Mouse (Mus musculus): ENCODE measurements around the gene Mmel1. TPM values are rescaled to one million over a fixed set of nuclear protein-coding genes. Genes with fewer than 3 reads are reported as not detected.
A peak's percentile ranks its signal among the peaks of the same experiment; 100 is the strongest.

Mmel1 gene
- polyA plus RNA-seq, 1 experiment from 2014 or later, result 0.23 TPM

DNA sequence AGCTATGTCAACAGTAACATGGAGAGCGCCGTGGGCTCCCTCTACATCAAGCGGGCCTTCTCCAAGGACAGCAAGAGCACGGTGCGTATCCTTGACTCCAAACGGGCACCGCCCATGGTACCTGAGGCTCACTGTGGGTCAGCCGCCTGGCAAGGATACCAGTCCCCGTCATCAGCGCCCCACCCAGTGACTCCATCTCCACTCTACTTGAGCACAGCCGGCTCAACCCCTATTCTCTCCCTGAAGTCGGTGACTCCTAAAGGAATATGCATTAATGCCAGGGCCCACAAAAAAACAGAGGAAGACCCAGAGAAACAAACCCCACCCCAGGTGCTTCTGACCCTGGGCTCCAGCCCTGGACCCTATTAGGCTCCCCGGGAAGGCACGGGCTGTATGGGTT is 21.5 kb downstream of the Mmel1 start:
- no peaks in the 10 kb centered on the region for H3K9me3 ChIP-seq
- H3K27ac ChIP-seq, result no peak overlapping the region
- no peaks in the 10 kb centered on the region for H3K27me3 ChIP-seq
- H3K9ac ChIP-seq, result no peak overlapping the region
- H3K4me3 ChIP-seq, result no peak overlapping the region
- no peak for ATAC-seq (ENCODE audit: insufficient number of reproducible peaks, low FRiP score, low TSS enrichment, low read depth)
- WGBS, result 84% methylated on average over 14 of the region's 14 CpGs
- no peak overlapping the region for H3K4me2 ChIP-seq
- H3K4me1 ChIP-seq, result no peaks in the 10 kb centered on the region
- H3K36me3 ChIP-seq, result no peaks in the 10 kb centered on the region

DNA sequence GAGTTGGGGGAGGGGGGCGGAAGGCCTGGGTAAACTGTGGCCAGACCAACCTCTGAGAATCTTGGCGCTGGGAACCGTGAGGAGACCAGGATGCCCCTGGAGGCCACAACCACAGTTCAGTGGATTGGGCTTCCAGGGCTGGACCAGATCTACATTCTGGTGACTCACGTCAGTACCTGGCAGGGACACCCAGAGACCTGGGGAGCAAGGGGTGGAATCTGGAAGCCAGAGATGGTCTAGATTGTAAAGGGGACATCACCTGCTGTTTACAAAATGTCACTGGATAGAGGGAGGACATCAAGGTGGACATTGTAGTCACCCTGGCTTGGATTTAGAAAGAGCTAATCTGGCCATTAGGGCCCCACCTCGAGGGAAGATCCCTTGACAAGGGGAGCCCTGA is 26.2 kb downstream of the Mmel1 start:
- H3K27ac ChIP-seq, result no peak overlapping the region
- H3K9ac ChIP-seq, result no peak overlapping the region
- H3K4me3 ChIP-seq, result no peak overlapping the region
- no peak overlapping the region for H3K4me2 ChIP-seq
- 0 out of 2 replicates have a peak, but pooled peaks cover 6% of the 10 kb centered on the region for H3K36me3 ChIP-seq
- H3K9me3 ChIP-seq, result no peaks in the 10 kb centered on the region
- ATAC-seq (ENCODE audit: insufficient number of reproducible peaks, low FRiP score, low TSS enrichment, low read depth), result no peak
- 72% methylated on average over 5 of the region's 5 CpGs for WGBS
- no peaks in the 10 kb centered on the region for H3K27me3 ChIP-seq
- peaks cover 23% of the 10 kb centered on the region for H3K4me1 ChIP-seq

GRCm38 (mm10) chr4:154897676-154898465 is 28.5 kb downstream of the Mmel1 start:
- no peak for ATAC-seq (ENCODE audit: insufficient number of reproducible peaks, low FRiP score, low TSS enrichment, low read depth)
- H3K36me3 ChIP-seq, result 0 out of 2 replicates have a peak, but pooled peaks cover 6% of the 10 kb centered on the region
- H3K27ac ChIP-seq, result peak overlapping the region; percentile 77; the same call in 1 of the 2 replicates
- H3K9ac ChIP-seq, result peak overlapping the region; percentile 64
- H3K4me3 ChIP-seq, result peak overlapping the region; percentile 60
- H3K27me3 ChIP-seq, result no peaks in the 10 kb centered on the region
- 62% methylated on average over 6 of the region's 6 CpGs for WGBS
- H3K4me1 ChIP-seq, result peaks cover 23% of the 10 kb centered on the region
- no peaks in the 10 kb centered on the region for H3K9me3 ChIP-seq
- peak overlapping the region; percentile 92 for H3K4me2 ChIP-seq

GRCm38 (mm10) chr4:154898506-154899446 is 29.4 kb downstream of the Mmel1 start, which contains the start of gene Fam213b:
Gene Fam213b, minus strand, starts transcription at chr4:154899135.
- H3K4me3 ChIP-seq, result peak within 1 kb of the TSS; percentile 60
- H3K9ac ChIP-seq, result peak within 1 kb of the TSS; percentile 64
- H3K4me1 ChIP-seq, result peaks cover 23% of the 10 kb centered on the region
- H3K4me2 ChIP-seq, result peak within 1 kb of the TSS; percentile 92
- H3K9me3 ChIP-seq, result no peaks in the 10 kb centered on the region
- H3K27ac ChIP-seq, result peak within 1 kb of the TSS; percentile 77
- no peaks in the 10 kb centered on the region for H3K27me3 ChIP-seq
- ATAC-seq (ENCODE audit: insufficient number of reproducible peaks, low FRiP score, low TSS enrichment, low read depth), result peak; percentile 95
- H3K36me3 ChIP-seq, result 0 out of 2 replicates have a peak, but pooled peaks cover 6% of the 10 kb centered on the region
- WGBS, result 2% methylated on average over 43 of the region's 43 CpGs

- Histone ChIP-seq H3K9me3 (no peaks in the 10 kb centered on the region), H3K4me2 (no peak overlapping the region), H3K4me3 (no peak overlapping the region), H3K36me3 (no peaks in the 10 kb centered on the region), H3K4me1 (peaks cover 19% of the 10 kb centered on the region), H3K9ac (no peak overlapping the region), H3K27me3 (no peaks in the 10 kb centered on the region), H3K27ac (no peak overlapping the region)
- WGBS, result 84% methylated on average over 2 of the region's 2 CpGs
- ATAC-seq (ENCODE audit: insufficient number of reproducible peaks, low FRiP score, low TSS enrichment, low read depth), result no peak
Observed at GRCm38 (mm10) chr4:154902371-154902770, 33.0 kb downstream of the Mmel1 start.

- no peaks in the 10 kb centered on the region for H3K36me3 ChIP-seq
Observed at GRCm38 (mm10) chr4:154904185-154905071, 35.0 kb downstream of the Mmel1 start.

DNA sequence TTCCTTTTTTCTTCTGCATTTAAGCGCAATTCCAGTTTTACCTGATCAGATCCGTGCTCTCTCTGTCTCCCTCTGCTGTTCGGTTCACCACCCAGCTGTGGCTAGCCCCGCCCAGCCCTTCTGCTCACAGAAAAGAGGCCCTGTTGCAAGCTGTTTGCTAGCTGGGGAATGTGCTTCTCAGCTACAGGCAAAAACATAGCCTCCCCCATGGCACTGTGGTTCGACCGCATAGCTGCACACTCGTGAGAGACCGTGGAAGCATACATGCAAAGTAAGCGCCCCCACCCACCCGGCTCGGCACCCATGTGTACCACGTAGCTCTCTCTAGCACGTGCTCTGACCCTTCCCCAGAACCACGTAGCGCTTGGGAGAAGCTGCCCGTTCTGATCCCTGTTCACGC is 38.4 kb downstream of the Mmel1 start:
- Histone ChIP-seq H3K4me1 (peaks cover 14% of the 10 kb centered on the region), H3K27me3 (no peaks in the 10 kb centered on the region), H3K27ac (no peak overlapping the region), H3K4me3 (no peak overlapping the region), H3K9ac (no peak overlapping the region), H3K4me2 (peak overlapping the region; percentile 8; the same call in 1 of the 2 replicates), H3K9me3 (no peaks in the 10 kb centered on the region), H3K36me3 (no peaks in the 10 kb centered on the region)
- no peak for ATAC-seq (ENCODE audit: insufficient number of reproducible peaks, low FRiP score, low TSS enrichment, low read depth)
- 46% methylated on average over 17 of the region's 17 CpGs for WGBS

More at GRCm38 (mm10) chr4:154904185-154905071, 35.0 kb downstream of the Mmel1 start:
- 1% methylated on average over 16 of the region's 16 CpGs for WGBS
- H3K4me3 ChIP-seq, result peak overlapping the region; percentile 43
- H3K27me3 ChIP-seq, result no peaks in the 10 kb centered on the region
- no peak overlapping the region for H3K27ac ChIP-seq
- peak overlapping the region; percentile 29 for H3K9ac ChIP-seq
- no peaks in the 10 kb centered on the region for H3K9me3 ChIP-seq
- peak overlapping the region; percentile 70 for H3K4me2 ChIP-seq
- peaks cover 9% of the 10 kb centered on the region for H3K4me1 ChIP-seq
- ATAC-seq (ENCODE audit: insufficient number of reproducible peaks, low FRiP score, low TSS enrichment, low read depth), result peak; percentile 91

DNA sequence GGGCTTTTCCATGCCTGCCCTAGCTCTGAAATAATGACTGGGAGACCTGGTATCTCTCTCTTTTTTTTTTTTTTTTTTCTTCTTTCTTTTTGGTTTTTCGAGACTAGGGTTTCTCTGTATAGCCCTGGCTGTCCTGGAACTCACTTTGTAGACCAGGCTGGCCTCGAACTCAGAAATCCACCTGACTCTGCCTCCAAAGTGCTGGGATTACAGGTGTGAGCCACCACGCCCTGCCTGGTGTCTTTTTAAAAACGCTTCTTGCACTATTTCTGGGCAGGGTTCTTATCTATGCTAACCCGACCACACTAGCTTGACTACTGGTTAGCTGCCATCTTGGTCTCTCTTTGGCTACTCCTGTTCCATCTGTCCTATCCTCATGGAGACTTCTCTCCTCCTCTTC is 39.1 kb downstream of the Mmel1 start:
- no peaks in the 10 kb centered on the region for H3K36me3 ChIP-seq
- H3K4me3 ChIP-seq, result no peak overlapping the region
- no peak overlapping the region for H3K9ac ChIP-seq
- no peak for ATAC-seq (ENCODE audit: insufficient number of reproducible peaks, low FRiP score, low TSS enrichment, low read depth)
- H3K4me1 ChIP-seq, result peaks cover 14% of the 10 kb centered on the region
- H3K27ac ChIP-seq, result no peak overlapping the region
- no peaks in the 10 kb centered on the region for H3K9me3 ChIP-seq
- no peak overlapping the region for H3K4me2 ChIP-seq
- no peaks in the 10 kb centered on the region for H3K27me3 ChIP-seq
- WGBS, result 84% methylated on average over 5 of the region's 5 CpGs

DNA sequence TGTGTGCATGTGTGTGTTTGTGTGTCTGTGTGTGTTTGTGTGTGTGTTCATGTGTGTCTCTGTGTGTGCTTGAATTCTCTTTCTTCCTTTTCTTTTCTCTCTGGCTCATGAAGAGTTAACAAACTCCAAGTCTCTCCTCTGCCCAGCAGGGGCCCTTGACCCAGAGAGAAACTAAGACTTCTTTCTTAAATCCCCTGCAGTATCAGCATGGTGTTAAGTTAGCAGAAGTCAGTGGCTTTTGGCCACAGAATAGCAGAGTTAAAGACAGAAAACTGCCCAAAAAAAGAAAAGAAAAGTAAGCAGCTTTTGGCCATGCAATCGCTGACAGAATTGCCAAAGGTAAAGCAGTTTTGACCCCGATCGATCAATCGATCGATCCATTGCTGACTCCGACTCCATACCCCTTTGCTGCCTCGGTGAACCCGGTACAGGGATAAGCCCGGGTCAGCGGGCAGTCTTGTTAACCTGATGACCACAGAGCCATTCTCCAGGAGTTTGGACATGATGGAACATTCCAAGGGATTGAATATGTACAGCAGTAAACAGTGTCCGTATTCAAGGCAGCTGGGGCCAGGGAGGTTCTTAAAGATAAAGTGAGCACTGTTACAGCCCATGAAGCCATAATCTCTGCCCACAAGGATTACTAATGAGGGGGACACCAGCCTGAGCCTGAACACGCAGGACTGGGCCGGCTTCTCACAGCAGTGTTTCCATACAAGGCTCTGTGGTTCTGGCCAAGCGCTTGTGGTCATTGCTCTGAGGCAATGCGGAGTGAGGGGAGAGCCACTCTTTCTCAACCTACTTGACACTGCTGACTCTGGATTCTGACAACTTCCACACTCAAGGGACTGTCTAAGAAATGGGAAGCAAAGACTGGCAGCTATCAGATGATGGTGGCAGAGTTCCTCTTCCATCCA is 41.5 kb downstream of the Mmel1 start:
- H3K9me3 ChIP-seq, result no peaks in the 10 kb centered on the region
- H3K27me3 ChIP-seq, result no peaks in the 10 kb centered on the region
- H3K36me3 ChIP-seq, result no peaks in the 10 kb centered on the region
- H3K27ac ChIP-seq, result peak overlapping the region; percentile 27; the same call in 1 of the 2 replicates
- no peak overlapping the region for H3K9ac ChIP-seq
- H3K4me2 ChIP-seq, result no peak overlapping the region
- H3K4me3 ChIP-seq, result no peak overlapping the region
- 33% methylated on average over 15 of the region's 15 CpGs for WGBS
- ATAC-seq (ENCODE audit: insufficient number of reproducible peaks, low FRiP score, low TSS enrichment, low read depth), result peak; percentile 27; the same call in 1 of the 2 replicates
- peaks cover 10% of the 10 kb centered on the region for H3K4me1 ChIP-seq

- Histone ChIP-seq H3K4me3 (no peak overlapping the region), H3K36me3 (no peaks in the 10 kb centered on the region), H3K27me3 (no peaks in the 10 kb centered on the region), H3K9me3 (no peaks in the 10 kb centered on the region), H3K9ac (no peak overlapping the region), H3K27ac (peak overlapping the region; percentile 11; the same call in 1 of the 2 replicates), H3K4me2 (no peak overlapping the region), H3K4me1 (peaks cover 10% of the 10 kb centered on the region)
- no peak for ATAC-seq (ENCODE audit: insufficient number of reproducible peaks, low FRiP score, low TSS enrichment, low read depth)
- 67% methylated on average over 2 of the region's 2 CpGs for WGBS
Observed at GRCm38 (mm10) chr4:154911644-154912043, 42.3 kb downstream of the Mmel1 start.

All from limb, embryonic 15.5 days (tissue).